Mouse (Mus musculus): ENCODE data around the gene Mrgprf.

GRCm38 (mm10) chr7:145299562-145300320 is 887 bp upstream of the Mrgprf start:
- TF ChIP-seq POLR2A (IDR thresholded peaks at IDR 0.05; ENCODE audit: low read depth, low read length) (no peak), CTCF (conservative IDR thresholded peaks at IDR 0.05; ENCODE audit: insufficient read depth, insufficient read length, low read depth, low read length) (no peak)

All from kidney, adult 2 months (tissue).